Mouse (Mus musculus): ENCODE results near the gene Fkbp15. TPM values are rescaled to one million over a fixed set of nuclear protein-coding genes. Genes with fewer than 3 reads are reported as not detected.
A peak's percentile ranks its signal among the peaks of the same experiment; 100 is the strongest.

Fkbp15 gene
- polyA plus RNA-seq, 1 experiment: 21.6 TPM

DNA sequence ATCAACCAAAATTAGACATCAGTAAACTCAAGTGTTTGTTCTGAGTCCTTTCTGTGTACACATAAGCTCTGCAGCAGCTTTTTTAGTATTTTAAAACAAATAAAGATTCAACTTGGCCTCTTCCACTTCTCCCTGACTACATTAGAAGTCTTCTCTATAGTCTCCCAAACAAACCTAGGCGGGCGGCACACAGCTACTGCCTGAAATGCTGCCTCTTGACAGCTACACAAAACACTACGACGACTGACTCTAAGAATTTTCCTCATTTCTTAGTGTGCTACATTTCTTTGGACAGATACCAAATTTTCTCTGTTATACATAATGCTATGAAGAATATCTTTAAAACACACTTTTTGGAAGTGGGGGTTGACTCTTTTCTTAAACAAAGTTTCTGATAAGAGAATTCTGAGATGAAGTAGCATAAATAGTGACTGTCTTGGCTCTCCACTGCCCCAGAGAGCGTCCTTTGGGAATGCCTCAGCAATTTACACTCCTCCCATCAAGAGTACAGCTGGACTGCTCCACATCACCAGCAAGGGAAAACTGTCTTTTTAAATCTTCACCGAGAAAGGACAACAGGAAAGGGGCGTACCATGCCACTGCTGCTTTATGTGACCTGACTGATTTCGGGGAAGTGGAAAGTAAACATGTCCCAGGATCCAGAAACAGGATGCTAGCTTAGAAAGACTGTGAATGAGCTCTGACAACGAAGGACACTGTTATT, 12.6 kb downstream of the Fkbp15 start:
- WGBS: 59% methylated on average over 9 of the region's 9 CpGs
- peak overlapping the region; percentile 43 for H3K27ac ChIP-seq (ENCODE audit: insufficient read depth, low read depth, low read length)
- H3K4me3 ChIP-seq (ENCODE audit: low read depth, low read length): no peak overlapping the region
- TF ChIP-seq CTCF (IDR thresholded peaks at IDR 0.05; ENCODE audit: extremely low read depth, insufficient read length, insufficient replicate concordance, low read depth, low read length): no peak
- TF ChIP-seq POLR2A (IDR thresholded peaks at IDR 0.05; ENCODE audit: low read depth, low read length): no peak
- peaks cover 3% of the 10 kb centered on the region; the same call in 1 of the 2 replicates for H3K4me1 ChIP-seq (ENCODE audit: control insufficient read depth, insufficient read depth, insufficient read length, low read length)
- H3K36me3 ChIP-seq (ENCODE audit: control insufficient read depth, insufficient read depth, low read length): peaks cover 29% of the 10 kb centered on the region
- no peaks in the 10 kb centered on the region for H3K27me3 ChIP-seq (ENCODE audit: control insufficient read depth, insufficient read depth, low read length)

DNA sequence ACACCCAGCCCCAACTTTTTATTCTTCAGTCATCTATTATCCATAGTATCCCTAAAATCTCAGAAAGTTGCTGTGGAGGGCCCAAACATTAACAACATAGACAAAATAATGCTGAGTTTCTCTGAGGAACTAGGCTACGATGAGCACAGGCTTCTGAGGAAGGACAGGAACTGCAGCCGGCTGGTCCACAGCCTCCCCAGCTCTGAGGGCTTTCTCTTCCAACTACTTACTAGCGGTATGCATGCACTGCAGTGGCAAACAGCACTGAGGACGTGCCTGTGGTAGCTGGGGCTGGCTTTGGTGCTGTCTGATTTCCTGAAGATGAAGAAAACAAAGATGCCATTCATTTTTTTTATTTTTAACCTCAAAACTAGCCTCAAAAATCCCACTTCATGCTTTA, 14.5 kb downstream of the Fkbp15 start:
- peaks cover 3% of the 10 kb centered on the region; the same call in 1 of the 2 replicates for H3K4me1 ChIP-seq (ENCODE audit: control insufficient read depth, insufficient read depth, insufficient read length, low read length)

DNA sequence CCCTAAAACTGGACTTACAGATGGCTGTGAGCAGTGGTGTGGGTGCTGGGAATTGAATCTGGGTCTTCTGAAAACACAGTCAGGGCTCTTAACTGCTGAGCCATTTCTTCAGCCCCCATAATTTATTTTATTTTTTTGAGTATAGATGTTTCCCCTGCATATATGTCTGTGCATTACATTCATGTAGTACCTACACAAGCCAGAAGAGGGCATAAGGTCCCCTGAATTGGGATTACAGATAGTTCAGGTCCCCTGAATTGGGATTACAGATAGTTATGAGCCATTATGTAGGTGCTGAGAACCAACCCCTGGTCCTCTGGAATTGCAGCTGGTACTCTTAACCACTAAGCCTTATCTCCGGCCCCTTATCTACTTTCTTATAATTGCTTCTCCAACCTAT, 16.3 kb downstream of the Fkbp15 start:
- Histone ChIP-seq H3K36me3 (ENCODE audit: control insufficient read depth, insufficient read depth, low read length) (peaks cover 45% of the 10 kb centered on the region), H3K4me1 (ENCODE audit: control insufficient read depth, insufficient read depth, insufficient read length, low read length) (peaks cover 3% of the 10 kb centered on the region; the same call in 1 of the 2 replicates), H3K27ac (ENCODE audit: insufficient read depth, low read depth, low read length) (no peak overlapping the region), H3K4me3 (ENCODE audit: low read depth, low read length) (no peak overlapping the region), H3K27me3 (ENCODE audit: control insufficient read depth, insufficient read depth, low read length) (no peaks in the 10 kb centered on the region)
- WGBS: 93% methylated on average over 1 of the region's 1 CpGs
- no peak for TF ChIP-seq POLR2A (IDR thresholded peaks at IDR 0.05; ENCODE audit: low read depth, low read length)
- TF ChIP-seq CTCF (IDR thresholded peaks at IDR 0.05; ENCODE audit: extremely low read depth, insufficient read length, insufficient replicate concordance, low read depth, low read length): no peak

More for the DNA sequence above, 14.5 kb downstream of the Fkbp15 start:
- H3K27ac ChIP-seq (ENCODE audit: insufficient read depth, low read depth, low read length): no peak overlapping the region
- H3K4me3 ChIP-seq (ENCODE audit: low read depth, low read length): no peak overlapping the region
- TF ChIP-seq CTCF (IDR thresholded peaks at IDR 0.05; ENCODE audit: extremely low read depth, insufficient read length, insufficient replicate concordance, low read depth, low read length) (no peak), POLR2A (IDR thresholded peaks at IDR 0.05; ENCODE audit: low read depth, low read length) (no peak)
- WGBS: 89% methylated on average over 4 of the region's 4 CpGs
- H3K36me3 ChIP-seq (ENCODE audit: control insufficient read depth, insufficient read depth, low read length): peaks cover 30% of the 10 kb centered on the region
- H3K27me3 ChIP-seq (ENCODE audit: control insufficient read depth, insufficient read depth, low read length): no peaks in the 10 kb centered on the region

DNA sequence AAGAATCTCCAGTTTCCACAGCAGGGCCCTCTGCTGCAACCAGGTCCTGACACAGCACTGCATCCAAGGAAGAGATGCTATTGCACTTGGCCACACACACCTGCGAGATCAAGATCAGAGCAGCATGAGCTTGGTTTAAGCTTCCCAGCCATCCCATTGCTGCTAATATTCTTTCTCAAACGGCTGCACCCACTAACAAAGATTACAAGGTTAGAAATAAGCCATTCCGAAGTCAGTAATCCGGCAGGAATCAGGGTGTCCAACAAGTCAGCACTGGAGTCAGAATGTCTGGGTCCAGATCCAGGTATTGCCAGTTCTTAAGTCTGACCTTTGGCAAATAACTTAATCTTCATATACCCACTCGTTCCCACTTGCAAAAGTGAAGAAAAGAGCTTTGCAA, 21.8 kb downstream of the Fkbp15 start:
- Histone ChIP-seq H3K27ac (ENCODE audit: insufficient read depth, low read depth, low read length) (no peak overlapping the region), H3K36me3 (ENCODE audit: control insufficient read depth, insufficient read depth, low read length) (peaks cover 62% of the 10 kb centered on the region)
- TF ChIP-seq CTCF (IDR thresholded peaks at IDR 0.05; ENCODE audit: extremely low read depth, insufficient read length, insufficient replicate concordance, low read depth, low read length) (no peak), POLR2A (IDR thresholded peaks at IDR 0.05; ENCODE audit: low read depth, low read length) (no peak)

DNA sequence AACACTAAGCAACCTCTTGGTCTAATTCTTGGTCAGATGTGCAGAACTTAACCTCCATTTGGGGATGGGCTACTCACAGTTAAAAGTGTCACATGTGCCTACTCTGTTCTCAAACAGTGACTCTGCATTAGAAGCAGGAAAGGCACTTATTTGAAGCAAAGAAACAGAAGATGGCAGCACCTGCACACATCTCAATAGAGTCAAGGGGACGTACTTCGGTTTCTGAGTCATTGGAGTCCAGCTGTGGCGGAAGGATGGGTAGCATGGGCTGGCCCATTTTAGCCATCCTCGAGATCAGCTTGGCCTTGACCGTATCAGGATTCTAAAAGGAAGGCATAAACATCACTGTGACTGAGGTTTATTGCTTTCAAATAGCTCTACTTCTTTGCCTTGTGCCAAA, 28.4 kb downstream of the Fkbp15 start:
- H3K4me1 ChIP-seq (ENCODE audit: control insufficient read depth, insufficient read depth, insufficient read length, low read length): no peaks in the 10 kb centered on the region; the same call in 1 of the 2 replicates
- H3K27me3 ChIP-seq (ENCODE audit: control insufficient read depth, insufficient read depth, low read length): no peaks in the 10 kb centered on the region
- no peak overlapping the region for H3K4me3 ChIP-seq (ENCODE audit: low read depth, low read length)
- no peak overlapping the region for H3K27ac ChIP-seq (ENCODE audit: insufficient read depth, low read depth, low read length)
- peaks cover 49% of the 10 kb centered on the region for H3K36me3 ChIP-seq (ENCODE audit: control insufficient read depth, insufficient read depth, low read length)
- 69% methylated on average over 5 of the region's 5 CpGs for WGBS
- TF ChIP-seq CTCF (IDR thresholded peaks at IDR 0.05; ENCODE audit: extremely low read depth, insufficient read length, insufficient replicate concordance, low read depth, low read length): no peak
- no peak for TF ChIP-seq POLR2A (IDR thresholded peaks at IDR 0.05; ENCODE audit: low read depth, low read length)

More for the DNA sequence above, 21.8 kb downstream of the Fkbp15 start:
- Histone ChIP-seq H3K27me3 (ENCODE audit: control insufficient read depth, insufficient read depth, low read length) (no peaks in the 10 kb centered on the region), H3K4me3 (ENCODE audit: low read depth, low read length) (no peak overlapping the region), H3K4me1 (ENCODE audit: control insufficient read depth, insufficient read depth, insufficient read length, low read length) (no peaks in the 10 kb centered on the region)
- 86% methylated on average over 5 of the region's 5 CpGs for WGBS

DNA sequence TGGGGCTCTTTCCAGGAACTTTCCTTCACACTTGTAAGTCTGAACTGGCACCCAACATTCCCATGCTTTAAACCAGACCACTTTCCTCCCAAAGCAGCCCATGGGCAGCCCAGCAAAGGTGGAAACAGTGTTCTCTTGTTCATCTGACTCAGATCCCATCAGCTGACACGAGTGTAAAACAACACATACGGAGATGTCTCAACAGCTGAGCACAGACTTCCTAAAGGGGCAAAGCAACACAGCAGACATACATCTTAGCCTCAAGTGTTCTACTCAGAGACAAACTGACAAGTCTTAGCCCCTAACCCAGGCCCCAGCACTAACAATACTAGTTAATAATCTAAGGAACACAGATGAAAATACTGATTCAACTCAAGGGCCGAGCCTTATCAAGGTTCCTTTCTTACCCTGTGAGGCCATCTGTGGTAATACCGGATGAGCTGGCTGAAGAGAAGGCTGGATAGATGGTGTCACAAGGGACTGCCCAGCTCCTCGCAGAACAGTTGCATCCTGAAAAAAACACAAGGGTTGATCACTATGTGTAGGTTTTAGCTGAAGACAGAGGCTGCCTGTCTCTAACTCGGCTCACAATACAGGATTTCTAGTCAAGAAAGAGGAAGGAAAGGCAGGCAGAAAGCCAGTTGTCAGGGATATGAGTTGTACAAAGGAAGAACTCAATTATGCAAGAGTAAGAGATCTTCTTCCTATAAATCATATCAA, 31.2 kb downstream of the Fkbp15 start:
- H3K4me1 ChIP-seq (ENCODE audit: control insufficient read depth, insufficient read depth, insufficient read length, low read length): no peaks in the 10 kb centered on the region; the same call in 1 of the 2 replicates
- no peak overlapping the region for H3K27ac ChIP-seq (ENCODE audit: insufficient read depth, low read depth, low read length)
- H3K4me3 ChIP-seq (ENCODE audit: low read depth, low read length): no peak overlapping the region
- peaks cover 54% of the 10 kb centered on the region for H3K36me3 ChIP-seq (ENCODE audit: control insufficient read depth, insufficient read depth, low read length)
- TF ChIP-seq POLR2A (IDR thresholded peaks at IDR 0.05; ENCODE audit: low read depth, low read length): no peak
- TF ChIP-seq CTCF (IDR thresholded peaks at IDR 0.05; ENCODE audit: extremely low read depth, insufficient read length, insufficient replicate concordance, low read depth, low read length): no peak
- 69% methylated on average over 6 of the region's 6 CpGs for WGBS
- H3K27me3 ChIP-seq (ENCODE audit: control insufficient read depth, insufficient read depth, low read length): no peaks in the 10 kb centered on the region

DNA sequence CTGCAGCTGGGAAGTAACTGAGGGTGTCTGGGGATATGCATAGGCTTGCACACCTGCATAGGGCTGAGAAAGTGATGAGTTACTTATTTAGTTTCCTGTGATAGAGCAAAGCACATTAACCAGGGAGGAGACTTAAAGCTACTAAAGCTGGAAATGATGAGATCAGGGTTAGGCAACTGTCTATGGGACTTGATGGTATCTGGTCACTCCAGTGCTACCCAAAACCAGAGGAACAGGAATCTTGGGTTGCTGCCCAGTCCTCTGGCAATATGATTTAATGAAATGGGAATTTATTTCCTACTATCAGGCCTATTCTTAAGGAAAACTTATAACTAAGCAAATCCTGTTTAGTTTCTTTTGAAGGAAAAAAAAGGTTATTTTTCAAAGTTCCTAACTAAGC, 34.2 kb downstream of the Fkbp15 start:
- Histone ChIP-seq H3K4me1 (ENCODE audit: control insufficient read depth, insufficient read depth, insufficient read length, low read length) (no peaks in the 10 kb centered on the region; the same call in 1 of the 2 replicates), H3K27ac (ENCODE audit: insufficient read depth, low read depth, low read length) (no peak overlapping the region), H3K27me3 (ENCODE audit: control insufficient read depth, insufficient read depth, low read length) (no peaks in the 10 kb centered on the region), H3K4me3 (ENCODE audit: low read depth, low read length) (no peak overlapping the region), H3K36me3 (ENCODE audit: control insufficient read depth, insufficient read depth, low read length) (peaks cover 62% of the 10 kb centered on the region)
- no peak for TF ChIP-seq CTCF (IDR thresholded peaks at IDR 0.05; ENCODE audit: extremely low read depth, insufficient read length, insufficient replicate concordance, low read depth, low read length)
- no peak for TF ChIP-seq POLR2A (IDR thresholded peaks at IDR 0.05; ENCODE audit: low read depth, low read length)

Data from small intestine, adult 2 months (tissue).